Mouse (Mus musculus) limb, embryonic 15.5 days (tissue): ENCODE results near the gene Dixdc1. TPM values are rescaled to one million over a fixed set of nuclear protein-coding genes. Genes with fewer than 3 reads are reported as not detected.
A peak's percentile ranks its signal among the peaks of the same experiment; 100 is the strongest.

Experiments used
- ATAC-seq: fragments of 200-750 bp; cut with Nextera tagmentation; 2 replicates; pipeline ENCODE4 v1.8.0; 2017; ENCODE audit warnings: low read depth, moderate TSS enrichment; ENCODE audit not compliant: insufficient number of reproducible peaks, low FRiP score, low TSS enrichment
- H3K27ac ChIP-seq: fragments of 300-500 bp; sonication (generic); 2 replicates; pipeline ENCODE4 v1.5.1; 2015; ENCODE audit warnings: moderate library complexity, mild to moderate bottlenecking, inconsistent platforms
- H3K27me3 ChIP-seq: fragments of 300-500 bp; sonication (generic); 2 replicates; pipeline ENCODE4 v1.6.1; 2015; ENCODE audit warnings: inconsistent platforms
- H3K36me3 ChIP-seq: fragments of 300-500 bp; sonication (generic); 2 replicates; pipeline ENCODE4 v1.6.1; 2015; ENCODE audit warnings: inconsistent platforms
- H3K4me1 ChIP-seq: fragments of 300-500 bp; sonication (generic); 2 replicates; pipeline ENCODE4 v1.6.1; 2015; ENCODE audit warnings: inconsistent platforms
- H3K4me2 ChIP-seq: fragments of 300-500 bp; sonication (generic); 2 replicates; pipeline ENCODE4 v1.6.1; 2015; ENCODE audit warnings: mild to moderate bottlenecking, inconsistent platforms
- H3K4me3 ChIP-seq: fragments of 300-500 bp; sonication (generic); 2 replicates; pipeline ENCODE4 v1.5.1; 2015; ENCODE audit warnings: mild to moderate bottlenecking, inconsistent platforms
- H3K9ac ChIP-seq: fragments of 300-500 bp; sonication (generic); 2 replicates; pipeline ENCODE4 v1.6.1; 2015; ENCODE audit warnings: inconsistent platforms
- H3K9me3 ChIP-seq: fragments of 300-500 bp; sonication (generic); 2 replicates; pipeline ENCODE4 v1.6.1; 2016; ENCODE audit warnings: inconsistent platforms
- WGBS: fragments of 180-500 bp; shearing (Covaris S2); methylation state at CpG from one replicate; pipeline ENCODE4 v1.1.7; 2015; 5-methylcytosine and 5-hydroxymethylcytosine counted together
- polyA plus RNA-seq: library from polyadenylated mRNA; unstranded; fragments of >200 nt; fragmentation: Nextera tagmentation; extraction: Ambion mirVana; gene quantifications from 2 replicates; pipeline ENCODE4 v1.2.1, GENCODE M21; 2015

The Dixdc1 gene
- polyA plus RNA-seq, 1 experiment from 2014 or later, result 14.1 TPM

GRCm38 (mm10) chr9:50696851-50697705, 42.2 kb downstream of the Dixdc1 start:
- Histone ChIP-seq H3K27me3 (peaks cover 8% of the 10 kb centered on the region; the same call in 1 of the 2 replicates), H3K4me3 (peak overlapping the region; percentile 50), H3K9ac (no peak overlapping the region; the same call in 1 of the 2 replicates), H3K27ac (no peak overlapping the region), H3K4me1 (peaks cover 25% of the 10 kb centered on the region), H3K36me3 (peaks cover 23% of the 10 kb centered on the region), H3K4me2 (peak overlapping the region; percentile 93), H3K9me3 (no peaks in the 10 kb centered on the region)
- WGBS, result 68% methylated on average over 12 of the region's 12 CpGs
- no peak for ATAC-seq

- H3K4me2 ChIP-seq, result no peak overlapping the region
- peaks cover 25% of the 10 kb centered on the region for H3K4me1 ChIP-seq
- WGBS, result 85% methylated on average over 6 of the region's 6 CpGs
- peaks cover 14% of the 10 kb centered on the region for H3K36me3 ChIP-seq
- no peak for ATAC-seq
- no peak overlapping the region for H3K9ac ChIP-seq
- H3K4me3 ChIP-seq, result no peak overlapping the region
- 0 out of 2 replicates have a peak, but pooled peaks cover 2% of the 10 kb centered on the region for H3K27me3 ChIP-seq
- no peaks in the 10 kb centered on the region for H3K9me3 ChIP-seq
- H3K27ac ChIP-seq, result no peak overlapping the region
Observed at GRCm38 (mm10) chr9:50695153-50695552, 44.2 kb downstream of the Dixdc1 start.

- H3K27me3 ChIP-seq, result no peaks in the 10 kb centered on the region
- no peak overlapping the region for H3K4me2 ChIP-seq
- no peak for ATAC-seq
Observed at GRCm38 (mm10) chr9:50693631-50694030, 45.7 kb downstream of the Dixdc1 start.

GRCm38 (mm10) chr9:50692626-50693580, 46.4 kb downstream of the Dixdc1 start:
- Histone ChIP-seq H3K4me2 (no peak overlapping the region), H3K4me3 (no peak overlapping the region), H3K36me3 (peaks cover 26% of the 10 kb centered on the region), H3K27me3 (no peaks in the 10 kb centered on the region), H3K9me3 (no peaks in the 10 kb centered on the region), H3K9ac (no peak overlapping the region), H3K4me1 (peaks cover 10% of the 10 kb centered on the region), H3K27ac (no peak overlapping the region)
- 34% methylated on average over 13 of the region's 13 CpGs for WGBS
- no peak for ATAC-seq

More at GRCm38 (mm10) chr9:50693631-50694030, 45.7 kb downstream of the Dixdc1 start:
- H3K4me3 ChIP-seq, result no peak overlapping the region
- no peaks in the 10 kb centered on the region for H3K9me3 ChIP-seq
- peaks cover 16% of the 10 kb centered on the region for H3K4me1 ChIP-seq
- 20% methylated on average over 10 of the region's 10 CpGs for WGBS
- peaks cover 23% of the 10 kb centered on the region for H3K36me3 ChIP-seq
- H3K27ac ChIP-seq, result no peak overlapping the region
- no peak overlapping the region for H3K9ac ChIP-seq

GRCm38 (mm10) chr9:50686866-50687652, 52.3 kb downstream of the Dixdc1 start:
- H3K27ac ChIP-seq, result no peak overlapping the region
- H3K36me3 ChIP-seq, result peaks cover 54% of the 10 kb centered on the region
- H3K4me3 ChIP-seq, result no peak overlapping the region
- no peak overlapping the region for H3K9ac ChIP-seq
- H3K27me3 ChIP-seq, result no peaks in the 10 kb centered on the region
- WGBS, result 85% methylated on average over 6 of the region's 6 CpGs
- ATAC-seq, result no peak
- no peak overlapping the region for H3K4me2 ChIP-seq
- no peaks in the 10 kb centered on the region for H3K9me3 ChIP-seq
- no peaks in the 10 kb centered on the region for H3K4me1 ChIP-seq

GRCm38 (mm10) chr9:50681727-50682126, 57.6 kb downstream of the Dixdc1 start:
- no peak for ATAC-seq
- Histone ChIP-seq H3K27me3 (no peaks in the 10 kb centered on the region), H3K9me3 (no peaks in the 10 kb centered on the region), H3K9ac (no peak overlapping the region), H3K4me3 (no peak overlapping the region), H3K27ac (no peak overlapping the region), H3K4me1 (no peaks in the 10 kb centered on the region), H3K4me2 (no peak overlapping the region), H3K36me3 (peaks cover 74% of the 10 kb centered on the region)
- 62% methylated on average over 7 of the region's 7 CpGs for WGBS

GRCm38 (mm10) chr9:50679406-50679805, 59.9 kb downstream of the Dixdc1 start:
- no peaks in the 10 kb centered on the region for H3K4me1 ChIP-seq
- no peak overlapping the region for H3K27ac ChIP-seq
- no peak for ATAC-seq
- no peak overlapping the region for H3K4me2 ChIP-seq
- WGBS, result 76% methylated on average over 1 of the region's 1 CpGs
- no peak overlapping the region for H3K9ac ChIP-seq
- H3K27me3 ChIP-seq, result no peaks in the 10 kb centered on the region
- H3K9me3 ChIP-seq, result no peaks in the 10 kb centered on the region
- H3K36me3 ChIP-seq, result peaks cover 72% of the 10 kb centered on the region
- H3K4me3 ChIP-seq, result no peak overlapping the region

- Histone ChIP-seq H3K27ac (no peak overlapping the region), H3K4me2 (no peak overlapping the region), H3K4me3 (no peak overlapping the region), H3K9ac (no peak overlapping the region), H3K36me3 (peaks cover 30% of the 10 kb centered on the region), H3K4me1 (no peaks in the 10 kb centered on the region), H3K9me3 (no peaks in the 10 kb centered on the region), H3K27me3 (no peaks in the 10 kb centered on the region)
- ATAC-seq, result no peak
- WGBS, result 11% methylated on average over 1 of the region's 1 CpGs
Observed at GRCm38 (mm10) chr9:50674771-50675170, 64.5 kb downstream of the Dixdc1 start.

- Histone ChIP-seq H3K27me3 (no peaks in the 10 kb centered on the region), H3K4me1 (no peaks in the 10 kb centered on the region), H3K27ac (no peak overlapping the region), H3K4me3 (no peak overlapping the region), H3K36me3 (peaks cover 30% of the 10 kb centered on the region), H3K9me3 (no peaks in the 10 kb centered on the region), H3K4me2 (no peak overlapping the region), H3K9ac (no peak overlapping the region)
- 0 out of 2 replicates have a peak, but pooled peaks have one; percentile 61 for ATAC-seq
- 35% methylated on average over 5 of the region's 5 CpGs for WGBS
Observed at GRCm38 (mm10) chr9:50670690-50671089, 68.6 kb downstream of the Dixdc1 start.

GRCm38 (mm10) chr9:50667579-50668498, 71.5 kb downstream of the Dixdc1 start:
- no peak overlapping the region for H3K9ac ChIP-seq
- no peak overlapping the region for H3K27ac ChIP-seq
- no peaks in the 10 kb centered on the region for H3K27me3 ChIP-seq
- no peak for ATAC-seq
- no peaks in the 10 kb centered on the region for H3K4me1 ChIP-seq
- H3K4me2 ChIP-seq, result no peak overlapping the region
- H3K4me3 ChIP-seq, result no peak overlapping the region
- H3K36me3 ChIP-seq, result peaks cover 32% of the 10 kb centered on the region
- no peaks in the 10 kb centered on the region for H3K9me3 ChIP-seq
- 86% methylated on average over 8 of the region's 8 CpGs for WGBS
